Mouse (Mus musculus) lung, adult 2 months (tissue): ENCODE data around the gene Ints5.

ENCODE experiments used
- CTCF ChIP-seq: fragments of 200-500 bp; IDR thresholded peaks from 2 replicates; pipeline ENCODE4 v1.5.1; 2011; ENCODE audit warnings: mild to moderate bottlenecking, low read length, control low read depth; ENCODE audit not compliant: insufficient read depth
- POLR2A ChIP-seq: fragments of 200-500 bp; IDR thresholded peaks from 2 replicates; pipeline ENCODE4 v1.6.1; 2011; ENCODE audit warnings: low read depth, mild to moderate bottlenecking, control low read depth, low read length, borderline replicate concordance; ENCODE audit errors: extremely low read depth

- TF ChIP-seq CTCF (no peak), POLR2A (peak; percentile 92; the same call in 1 of the 2 replicates)
Observed at GRCm38 (mm10) chr19:8880311-8881033, 12.3 kb upstream of the Ints5 start, which contains the start of gene Uqcc3.
